Mouse (Mus musculus): ENCODE measurements around the gene Comt. TPM values are rescaled to one million over a fixed set of nuclear protein-coding genes. Genes with fewer than 3 reads are reported as not detected.

The Comt gene
- total RNA-seq, 1 experiment from 2014 or later: 19.0 TPM

DNA sequence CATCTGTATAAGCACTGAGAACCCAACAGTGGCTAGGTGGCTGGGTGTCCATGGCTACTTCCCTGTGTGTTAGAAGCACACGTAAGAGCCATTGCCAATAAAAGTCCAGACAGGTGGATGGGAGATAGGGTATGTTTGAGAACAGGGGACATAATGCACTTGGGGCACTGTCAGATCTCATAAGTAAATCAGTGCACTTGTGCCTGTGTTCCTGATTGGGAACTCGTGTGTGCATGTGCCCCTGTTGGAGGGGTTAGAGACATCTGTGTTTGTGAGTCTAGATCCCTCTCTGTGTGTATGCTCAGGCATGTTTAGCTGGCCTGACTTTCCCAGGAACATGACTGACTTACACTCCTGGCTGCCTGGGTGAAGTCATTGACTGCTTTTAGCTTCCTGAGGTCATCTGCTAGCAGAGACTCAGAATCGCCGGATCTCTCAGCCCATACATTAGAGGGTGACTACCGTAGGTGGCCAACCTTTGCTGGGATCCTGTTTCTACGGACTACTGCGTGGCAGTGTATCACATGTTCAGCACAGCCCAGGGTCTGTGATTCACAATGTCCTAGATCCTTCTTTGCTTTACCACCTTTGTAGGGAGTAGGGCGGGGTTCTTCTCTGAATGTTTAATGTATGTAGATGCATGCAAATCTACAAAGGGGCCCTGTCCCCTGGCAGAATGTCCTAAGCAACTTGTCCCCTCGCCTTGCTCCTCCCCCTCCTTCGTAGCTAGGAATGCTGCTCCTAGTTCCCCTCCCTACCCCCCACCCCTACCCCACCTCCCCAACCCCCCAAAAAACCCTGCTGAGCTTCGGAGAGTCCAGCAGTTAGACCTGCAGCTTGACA is 31.7 kb downstream of the Comt start:
- no peak for ATAC-seq (replicated peaks; ENCODE audit: insufficient number of reproducible peaks, low FRiP score, low TSS enrichment, poor library complexity, severe bottlenecking)

DNA sequence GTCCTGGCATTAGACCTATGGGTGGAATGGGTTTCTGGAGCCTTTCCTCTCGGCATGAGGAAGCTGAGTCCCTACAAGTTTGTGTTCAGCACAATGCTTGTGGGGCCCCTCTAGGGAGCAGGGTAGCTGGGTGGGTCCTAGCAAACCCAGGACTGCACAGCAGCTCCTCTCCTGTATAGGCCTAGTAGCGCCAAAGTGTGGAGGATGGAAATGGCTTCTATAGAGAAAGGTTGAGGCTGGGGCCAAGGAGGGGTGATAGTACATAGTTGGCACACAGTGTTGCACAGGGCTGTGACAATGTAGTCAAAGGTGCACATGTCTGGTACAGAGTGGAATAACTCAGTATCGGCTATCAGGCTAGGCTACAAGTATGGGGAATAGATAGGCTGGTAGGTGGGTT is 32.6 kb downstream of the Comt start:
- ATAC-seq (replicated peaks; ENCODE audit: insufficient number of reproducible peaks, low FRiP score, low TSS enrichment, poor library complexity, severe bottlenecking): no peak

DNA sequence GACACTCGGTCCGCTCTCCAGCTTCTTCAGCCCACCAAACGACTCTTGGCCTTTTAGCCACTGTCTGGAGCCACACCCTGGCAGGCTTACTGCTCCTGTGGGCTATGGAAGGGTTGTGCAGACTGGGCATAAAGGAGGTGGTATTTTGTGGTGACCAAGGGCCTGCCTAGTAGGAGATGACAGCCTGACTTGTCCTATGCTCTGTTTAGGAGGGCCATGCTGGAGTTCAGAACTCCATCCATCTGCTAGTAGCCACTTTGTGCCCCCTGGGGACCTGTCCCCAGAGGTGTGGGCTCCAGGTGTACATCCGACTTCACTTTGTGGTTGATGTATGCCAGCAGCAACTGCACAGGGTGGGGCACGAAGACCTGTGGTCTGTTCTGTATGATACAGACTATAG is 33.1 kb downstream of the Comt start:
- no peak for ATAC-seq (replicated peaks; ENCODE audit: insufficient number of reproducible peaks, low FRiP score, low TSS enrichment, poor library complexity, severe bottlenecking)

DNA sequence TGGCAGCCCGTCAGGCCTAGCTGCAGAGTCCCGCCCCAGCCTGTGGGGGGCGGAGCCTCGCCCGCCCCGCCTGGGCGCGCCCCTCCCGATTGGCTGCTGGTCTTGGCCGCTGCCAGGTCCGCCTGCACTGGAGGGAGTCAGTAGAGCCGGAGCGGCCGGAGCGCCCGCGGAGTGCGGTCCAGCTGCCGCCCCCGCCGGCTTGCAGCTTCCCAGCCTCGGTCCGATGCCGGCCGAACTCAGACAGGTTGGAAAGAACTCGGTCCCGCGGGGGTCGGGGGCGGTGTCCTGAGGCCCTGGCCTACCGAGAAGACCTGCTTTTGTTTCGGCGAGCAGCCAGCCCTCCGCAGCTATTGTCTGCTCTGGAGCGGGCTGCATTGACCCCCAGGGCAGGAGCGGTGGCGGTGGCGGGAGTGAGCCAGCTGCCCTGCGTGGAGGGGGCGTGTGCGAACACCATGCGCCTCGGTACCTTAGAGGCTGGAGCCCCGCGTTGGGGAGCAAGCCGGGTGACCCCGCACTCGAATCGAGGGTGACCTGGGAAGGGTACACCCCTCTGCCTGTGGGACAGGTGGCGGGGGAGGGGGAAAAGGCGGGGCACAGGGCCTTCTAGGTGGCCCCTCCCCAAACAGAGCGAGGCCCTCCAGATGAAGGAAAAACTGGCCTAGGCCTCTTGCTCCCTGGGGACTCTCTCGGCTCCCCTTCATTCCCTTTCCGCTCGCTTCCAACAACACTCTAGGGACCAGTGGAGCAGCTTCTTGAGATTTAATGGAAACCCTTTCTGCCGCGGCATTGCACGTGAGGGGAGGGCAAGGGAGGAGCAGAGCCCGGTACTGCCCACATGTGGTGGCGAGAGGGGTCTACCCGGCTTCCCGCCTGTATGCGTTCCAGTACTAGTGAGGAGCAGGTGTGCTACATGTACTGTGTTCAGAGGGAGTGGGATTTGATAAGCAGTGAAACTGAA is 33.9 kb downstream of the Comt start:
- peak; percentile 68 for ATAC-seq (replicated peaks; ENCODE audit: insufficient number of reproducible peaks, low FRiP score, low TSS enrichment, poor library complexity, severe bottlenecking)

DNA sequence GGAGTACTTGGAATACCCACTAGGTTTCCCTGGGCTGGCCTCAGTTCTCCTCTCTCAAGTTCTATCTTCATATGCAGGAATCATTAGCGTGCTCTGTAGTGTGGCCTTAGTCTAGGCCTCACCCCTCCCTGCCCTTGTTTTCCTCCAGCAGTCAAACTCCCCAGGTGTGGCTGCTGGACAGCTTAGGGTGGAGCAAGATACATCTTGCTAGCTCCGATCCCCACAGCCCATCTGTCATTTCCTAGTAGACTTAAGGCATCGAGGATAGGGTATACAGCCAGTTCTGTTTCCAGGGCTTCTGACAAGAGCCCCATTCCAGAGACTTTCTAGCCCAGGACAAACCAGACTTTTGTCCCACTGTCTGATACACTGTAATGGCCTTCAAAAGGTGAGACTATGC is 34.9 kb downstream of the Comt start:
- ATAC-seq (replicated peaks; ENCODE audit: insufficient number of reproducible peaks, low FRiP score, low TSS enrichment, poor library complexity, severe bottlenecking): no peak

DNA sequence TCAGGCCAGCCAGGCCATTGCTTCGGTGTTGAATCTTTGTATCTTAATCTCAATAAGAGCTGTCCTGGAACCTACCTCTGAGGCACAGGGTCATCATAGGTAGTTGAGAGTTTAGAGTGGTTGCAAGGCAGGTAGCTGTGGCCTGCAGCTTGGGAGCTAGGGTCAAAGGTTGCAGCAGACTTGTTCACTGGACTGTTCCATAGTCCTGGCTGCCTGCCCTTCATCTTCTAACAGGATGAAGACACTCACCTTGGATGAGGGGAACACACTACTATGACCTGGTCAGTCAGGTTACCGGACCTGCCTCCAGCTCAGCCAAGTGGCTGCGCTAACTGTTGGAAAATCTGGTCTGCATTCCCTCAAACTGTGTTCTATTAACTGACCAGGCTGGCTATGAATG is 35.5 kb downstream of the Comt start:
- no peak for ATAC-seq (replicated peaks; ENCODE audit: insufficient number of reproducible peaks, low FRiP score, low TSS enrichment, poor library complexity, severe bottlenecking)

DNA sequence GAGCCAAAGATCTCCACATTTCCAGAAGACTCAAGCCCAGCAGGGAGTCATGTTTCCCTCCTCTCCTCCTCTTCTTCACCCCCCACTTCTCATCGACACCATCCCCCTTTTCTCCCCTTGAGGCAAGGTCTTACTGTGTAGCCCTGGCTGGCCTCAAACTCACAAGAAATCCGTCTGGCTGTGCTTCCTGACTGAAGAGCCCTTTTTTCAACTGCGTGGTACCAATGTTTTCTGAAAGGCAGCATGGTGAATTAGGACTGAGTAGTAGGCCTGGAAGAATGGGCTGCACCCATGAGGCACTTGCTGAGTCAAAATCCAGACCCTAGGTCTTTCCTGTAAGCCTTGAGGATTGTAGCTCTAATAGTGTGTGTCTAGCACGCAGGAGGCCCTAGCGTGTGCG is 36.3 kb downstream of the Comt start:
- ATAC-seq (replicated peaks; ENCODE audit: insufficient number of reproducible peaks, low FRiP score, low TSS enrichment, poor library complexity, severe bottlenecking): no peak

DNA sequence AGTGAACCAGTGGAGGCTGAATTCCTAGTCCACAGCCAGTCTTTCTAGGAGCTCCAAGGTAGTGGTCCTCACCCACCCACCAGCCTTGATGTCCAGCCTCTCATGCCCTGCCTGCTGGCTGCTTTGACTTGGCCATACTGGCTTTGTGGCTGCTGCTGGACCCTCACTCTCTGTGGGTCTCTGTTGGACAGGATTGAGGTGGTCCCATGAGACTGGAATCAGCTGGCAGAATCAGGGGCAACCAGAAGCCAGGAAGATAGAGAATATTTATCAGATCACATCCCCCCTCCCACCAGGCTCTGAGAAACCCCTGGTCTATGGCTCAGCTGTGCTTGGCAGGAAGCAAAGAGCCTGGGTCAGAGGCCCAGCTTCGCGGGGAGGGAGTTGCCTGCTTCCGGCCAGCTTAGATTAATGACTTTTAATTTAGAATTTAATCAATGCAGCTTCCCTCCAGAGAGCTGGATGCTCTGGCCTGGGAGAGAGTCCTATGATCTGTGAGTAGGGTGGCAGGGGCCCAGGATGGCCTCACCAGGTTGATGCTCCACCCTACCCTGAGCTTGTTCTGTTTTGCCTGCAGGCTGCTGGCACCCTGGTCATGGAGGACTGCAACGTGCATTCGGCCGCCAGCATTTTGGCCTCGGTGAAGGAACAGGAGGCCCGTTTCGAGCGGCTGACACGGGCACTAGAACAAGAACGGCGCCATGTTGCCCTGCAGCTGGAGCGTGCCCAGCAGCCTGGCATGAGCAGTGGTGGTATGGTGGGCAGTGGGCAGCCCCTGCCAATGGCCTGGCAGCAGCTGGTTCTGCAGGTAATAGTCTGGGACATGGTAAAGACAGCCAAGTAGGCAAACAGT is 37.8 kb downstream of the Comt start:
- no peak for ATAC-seq (replicated peaks; ENCODE audit: insufficient number of reproducible peaks, low FRiP score, low TSS enrichment, poor library complexity, severe bottlenecking)

DNA sequence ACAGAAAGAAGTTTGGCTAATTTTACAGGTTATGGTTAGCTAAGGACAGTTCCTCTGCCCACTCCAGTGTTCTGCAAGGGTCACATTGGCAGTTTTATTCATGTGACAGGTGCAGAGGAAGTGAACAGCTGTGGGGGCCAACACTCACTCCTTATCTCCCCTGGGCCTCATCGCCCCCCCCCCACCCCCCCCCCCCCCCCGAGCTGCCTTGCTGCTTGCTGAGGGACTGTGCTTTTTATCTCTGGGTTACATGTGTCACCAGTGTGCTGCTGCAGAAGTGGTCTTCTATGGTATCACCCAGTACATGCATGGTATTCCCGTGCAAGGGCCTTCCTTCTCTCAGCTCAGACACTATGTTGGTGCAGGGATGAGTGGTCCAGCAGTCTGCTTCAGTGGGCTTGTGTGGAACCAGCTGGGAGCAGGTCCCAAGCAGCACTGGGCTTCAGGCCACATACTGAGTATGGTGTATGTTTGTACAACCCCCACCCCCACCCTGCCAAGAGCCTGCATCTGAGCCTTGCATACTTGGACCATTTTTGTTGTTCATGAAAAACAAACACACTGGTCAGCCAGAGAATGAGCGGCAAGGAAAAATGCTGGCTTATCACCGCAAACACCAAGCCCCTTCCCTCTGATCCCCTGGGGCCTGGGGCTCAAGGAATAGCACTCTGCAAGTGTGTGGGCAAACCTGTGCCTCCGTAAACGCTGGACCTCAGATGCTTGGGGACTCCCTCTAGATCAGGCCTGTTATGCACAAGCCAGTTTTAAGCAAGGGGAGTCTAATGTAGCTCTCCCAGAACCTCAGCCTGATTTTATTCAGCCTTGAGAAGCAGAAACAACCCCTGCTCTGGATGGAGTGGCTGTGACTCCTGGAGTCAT is 38.7 kb downstream of the Comt start:
- no peak for ATAC-seq (replicated peaks; ENCODE audit: insufficient number of reproducible peaks, low FRiP score, low TSS enrichment, poor library complexity, severe bottlenecking)

DNA sequence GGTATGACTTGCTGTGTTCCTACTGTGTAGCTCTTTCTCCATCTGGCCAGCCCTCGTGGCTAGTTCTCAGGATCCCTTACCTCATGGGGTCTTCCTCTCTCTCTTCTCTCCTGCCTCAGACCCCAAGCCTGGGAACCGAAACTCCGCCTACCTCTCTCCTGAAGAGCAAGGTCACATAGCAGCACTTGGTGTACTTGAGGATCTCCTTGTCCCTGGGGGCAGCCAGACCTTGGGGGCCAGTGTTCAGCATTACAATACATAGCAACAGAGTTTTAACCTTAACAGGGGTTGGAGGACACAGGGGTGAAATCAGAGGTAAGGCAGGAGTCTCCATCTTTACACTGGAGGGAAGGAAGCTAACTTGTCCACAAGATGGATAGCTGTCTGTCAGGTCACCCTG is 39.7 kb downstream of the Comt start:
- ATAC-seq (replicated peaks; ENCODE audit: insufficient number of reproducible peaks, low FRiP score, low TSS enrichment, poor library complexity, severe bottlenecking): no peak

DNA sequence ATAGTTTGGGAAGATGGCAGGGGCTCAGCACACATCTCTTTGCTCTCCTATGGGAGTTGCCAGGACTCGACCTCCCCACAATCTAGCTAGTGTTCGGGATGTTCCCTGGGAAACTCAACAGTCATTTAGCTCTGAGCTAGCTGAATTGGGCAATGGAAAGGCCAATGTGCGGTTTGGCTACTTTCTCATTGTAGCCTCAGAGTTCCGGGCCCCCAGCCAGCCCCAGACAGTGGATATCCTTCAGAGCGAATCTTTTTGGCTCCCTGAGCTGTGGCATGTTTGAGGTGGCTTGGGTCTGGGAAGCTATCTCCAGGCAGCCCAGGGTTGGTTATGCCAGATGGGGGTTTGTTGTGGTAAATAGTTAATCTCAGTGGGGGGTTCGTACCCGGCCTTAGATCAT is 40.2 kb downstream of the Comt start:
- ATAC-seq (replicated peaks; ENCODE audit: insufficient number of reproducible peaks, low FRiP score, low TSS enrichment, poor library complexity, severe bottlenecking): no peak

DNA sequence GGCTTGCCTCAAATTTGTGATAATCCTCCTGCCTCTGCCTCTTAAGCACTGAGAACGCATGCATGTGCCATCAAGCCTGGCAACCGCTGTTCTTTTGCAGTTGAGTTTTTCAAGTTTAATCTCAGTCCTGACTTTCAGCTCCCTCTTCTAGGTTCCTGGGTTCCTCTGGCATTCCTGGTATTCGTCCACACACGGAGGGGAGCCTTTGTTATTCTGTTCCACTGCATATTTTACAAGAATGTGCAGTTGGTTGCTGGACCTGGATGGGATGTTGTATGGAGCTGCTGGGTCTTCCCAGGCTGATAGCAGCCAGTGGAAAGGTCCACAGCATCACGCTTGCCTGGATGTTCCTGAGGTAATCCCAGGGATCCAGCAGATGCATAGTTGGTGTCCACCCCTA is 41.2 kb downstream of the Comt start:
- no peak for ATAC-seq (replicated peaks; ENCODE audit: insufficient number of reproducible peaks, low FRiP score, low TSS enrichment, poor library complexity, severe bottlenecking)

DNA sequence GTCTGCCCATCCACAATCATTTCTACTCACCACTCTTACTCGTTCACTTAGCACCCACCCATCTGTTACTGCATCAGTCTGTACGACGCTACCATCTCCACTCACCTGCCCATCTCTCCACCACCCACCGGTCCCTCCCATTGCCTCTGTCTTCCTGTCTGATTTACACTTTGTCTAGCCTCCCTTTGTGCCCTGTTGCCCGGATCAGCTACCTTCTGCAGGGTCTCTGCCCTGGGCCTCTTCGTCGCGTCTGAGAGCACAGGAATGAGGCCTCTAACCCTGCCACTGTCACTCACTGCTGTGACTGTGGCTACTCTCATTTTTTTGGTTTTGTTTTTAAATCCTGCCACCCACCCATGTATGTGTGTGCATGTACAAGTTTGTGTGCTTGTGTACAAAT is 42.0 kb downstream of the Comt start:
- ATAC-seq (replicated peaks; ENCODE audit: insufficient number of reproducible peaks, low FRiP score, low TSS enrichment, poor library complexity, severe bottlenecking): no peak

DNA sequence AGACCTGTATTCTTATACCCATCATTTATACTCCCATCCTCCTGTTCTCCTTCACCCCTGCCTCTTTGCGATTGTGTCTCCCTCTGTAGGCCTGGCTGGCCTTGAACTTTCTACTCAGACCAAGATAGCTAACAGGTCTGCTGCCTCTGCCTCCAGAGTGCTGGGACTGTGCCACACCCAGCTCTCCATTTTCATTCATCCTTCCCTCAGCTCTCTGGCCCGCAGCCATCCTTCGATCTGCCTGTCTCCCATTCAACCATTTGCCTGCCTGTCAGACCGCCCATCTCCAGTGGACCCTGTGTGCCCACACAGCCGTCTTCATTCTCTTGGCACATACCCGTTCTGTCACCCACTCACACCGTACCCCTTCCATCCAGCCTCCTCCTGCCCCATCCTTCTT is 42.4 kb downstream of the Comt start:
- ATAC-seq (replicated peaks; ENCODE audit: insufficient number of reproducible peaks, low FRiP score, low TSS enrichment, poor library complexity, severe bottlenecking): no peak

DNA sequence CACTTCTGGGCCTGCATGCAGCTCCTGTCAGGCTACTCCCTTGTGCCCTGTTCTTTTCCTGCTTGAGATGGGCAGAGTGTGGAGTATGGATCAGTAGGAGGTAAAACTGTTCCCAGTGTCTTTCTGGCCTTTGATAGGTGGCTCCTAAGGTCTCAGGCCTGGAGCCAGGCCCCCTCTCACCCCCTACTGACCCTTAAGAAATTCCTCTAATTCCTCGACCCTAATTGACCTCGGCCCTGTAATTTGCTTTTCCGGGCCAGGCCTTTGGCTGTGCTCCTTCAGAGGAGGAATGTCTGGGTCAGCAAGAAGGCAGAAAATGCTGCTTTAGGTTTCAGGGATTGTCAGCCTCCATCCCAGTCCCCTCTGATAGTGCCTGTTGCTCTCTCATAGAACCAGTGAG is 42.9 kb downstream of the Comt start:
- ATAC-seq (replicated peaks; ENCODE audit: insufficient number of reproducible peaks, low FRiP score, low TSS enrichment, poor library complexity, severe bottlenecking): no peak

DNA sequence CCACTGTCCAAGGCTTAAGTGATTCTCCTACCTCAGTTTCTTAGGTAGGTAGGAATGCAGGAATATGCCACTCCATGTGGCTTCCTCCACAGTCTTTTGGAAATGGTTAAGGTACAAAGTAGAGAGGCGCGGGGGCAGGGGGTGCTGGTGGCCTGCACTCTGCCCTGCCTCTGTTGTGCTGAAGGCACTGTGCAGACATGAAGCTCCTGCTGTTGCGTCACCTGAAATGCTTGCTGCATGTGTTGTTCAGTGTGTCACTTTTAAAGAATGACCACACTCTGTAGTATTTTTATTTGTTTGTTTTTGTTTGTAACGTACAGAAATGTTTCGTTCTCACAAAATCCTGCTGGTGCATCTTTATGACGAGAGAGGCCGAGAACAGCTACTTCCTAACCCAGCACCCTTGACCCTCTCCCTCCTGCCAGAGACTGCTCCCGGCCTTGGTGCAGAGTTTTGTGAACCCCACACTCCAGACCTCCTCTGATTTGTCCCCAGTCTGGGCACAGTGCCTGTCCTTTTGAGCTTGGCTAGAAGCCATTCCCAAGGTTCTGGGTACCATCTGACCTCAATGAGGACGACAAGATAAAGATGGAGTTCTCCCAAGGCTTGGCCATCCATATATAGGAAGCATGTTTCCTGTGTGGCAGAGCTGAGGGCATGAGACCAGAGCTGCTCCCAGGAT is 43.5 kb downstream of the Comt start:
- ATAC-seq (replicated peaks; ENCODE audit: insufficient number of reproducible peaks, low FRiP score, low TSS enrichment, poor library complexity, severe bottlenecking): no peak

DNA sequence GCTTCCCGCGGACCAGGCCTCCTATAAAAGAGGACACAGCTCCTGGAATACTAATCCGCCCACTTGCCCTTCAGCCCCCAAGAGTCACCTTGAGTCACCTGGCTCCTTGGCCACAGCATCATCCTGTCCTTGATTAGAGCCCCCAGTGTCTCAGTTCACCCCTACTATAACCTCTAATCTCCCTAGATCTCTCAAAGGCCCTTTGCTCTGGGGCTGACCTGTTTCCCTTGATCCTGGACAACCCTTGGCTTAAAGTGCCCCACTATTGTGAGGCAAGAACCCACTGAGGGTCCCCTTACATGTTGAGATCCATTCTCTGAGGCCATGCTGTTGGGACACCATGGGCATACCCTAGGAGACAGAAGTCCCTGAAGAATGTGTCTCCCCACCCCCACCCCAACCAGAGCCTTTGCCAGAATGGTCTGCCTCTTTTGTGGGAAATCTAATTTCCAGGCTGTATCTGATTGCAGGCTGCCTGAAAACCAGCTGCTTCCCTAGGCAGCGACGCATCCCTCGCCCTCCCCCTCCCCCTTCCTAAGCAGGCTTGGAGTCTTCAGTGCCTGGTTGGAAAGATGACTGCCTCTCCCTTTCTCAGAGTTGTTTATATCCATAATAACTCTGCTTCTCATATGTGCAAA is 44.9 kb downstream of the Comt start:
- ATAC-seq (replicated peaks; ENCODE audit: insufficient number of reproducible peaks, low FRiP score, low TSS enrichment, poor library complexity, severe bottlenecking): no peak
